In the genomic region with DNA sequence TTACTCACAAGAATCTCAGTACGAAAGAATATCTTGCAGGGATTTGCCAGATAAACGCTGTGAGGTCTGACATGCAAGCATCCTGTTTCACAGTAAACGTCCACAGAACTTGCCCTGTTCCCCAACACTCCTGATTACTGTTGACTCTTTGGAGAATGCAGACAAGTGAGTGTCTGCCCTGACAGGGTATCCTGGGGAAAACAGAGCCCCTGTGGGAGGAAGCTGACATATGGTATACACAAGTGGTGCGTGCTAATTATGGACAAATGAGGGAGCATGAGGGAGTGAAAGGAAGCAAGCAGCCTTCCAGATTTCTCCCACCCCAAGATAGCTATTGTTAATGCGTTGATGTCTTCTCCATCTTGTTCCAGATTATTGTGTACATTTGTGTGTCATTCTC, we compare ENCODE assay signal across 17 mouse cellular contexts.
DNase-seq lines count a peak whose midpoint lies in the region; ATAC-seq and TF ChIP-seq lines count a peak whose summit lies in the region.
"Had no signal": no experiment of that assay in that cellular context is flagged by ENCODE, and none has a peak within 500 bp of the region (broad histone marks: within the 10 kb centered on the region; RNA-seq: fewer than 3 reads in every experiment).

No protein-coding gene starts in this region.

- no peak for TF ChIP-seq CTCF in forebrain, postnatal 0 days (IDR thresholded peaks at IDR 0.05; ENCODE audit: low read depth)

- H3K4me2 ChIP-seq in forebrain, postnatal 0 days (ENCODE audit: low read depth) = no peak overlapping the region
- H3K4me2 ChIP-seq in forebrain, embryonic 16.5 days (ENCODE audit: low read length) = no peak overlapping the region
- H3K4me2 ChIP-seq: heart, embryonic 12.5 days; midbrain, embryonic 11.5 days; neural tube, embryonic 13.5 days had no signal

- H3K9me3 ChIP-seq in forebrain, postnatal 0 days (ENCODE audit: low read length) = no peaks in the 10 kb centered on the region
- H3K9me3 ChIP-seq in forebrain, embryonic 16.5 days (ENCODE audit: control insufficient read depth, low read length) = no peaks in the 10 kb centered on the region
- H3K9me3 ChIP-seq: heart, embryonic 12.5 days; neural tube, embryonic 13.5 days had no signal

- H3K27ac ChIP-seq in forebrain, postnatal 0 days (ENCODE audit: low read depth, low read length) = no peak overlapping the region
- no peak overlapping the region for H3K27ac ChIP-seq in forebrain, embryonic 16.5 days (ENCODE audit: low read length)
- H3K27ac ChIP-seq: macrophage; neural tube, embryonic 13.5 days had no signal

- H3K9ac ChIP-seq in forebrain, postnatal 0 days = no peak overlapping the region
- no peak overlapping the region for H3K9ac ChIP-seq in forebrain, embryonic 16.5 days (replicated peaks; ENCODE audit: low read depth, low read length)
- H3K9ac ChIP-seq: heart, embryonic 12.5 days; neural tube, embryonic 13.5 days had no signal

- no peak overlapping the region for H3K4me3 ChIP-seq in forebrain, postnatal 0 days (ENCODE audit: low read depth, low read length)
- H3K4me3 ChIP-seq in forebrain, embryonic 16.5 days (replicated peaks; ENCODE audit: low read length) = no peak overlapping the region
- H3K4me3 ChIP-seq: heart, embryonic 12.5 days; neural tube, embryonic 13.5 days had no signal

- H3K4me1 ChIP-seq in forebrain, postnatal 0 days (ENCODE audit: insufficient read depth) = 0 out of 2 replicates have a peak, but pooled peaks cover 3% of the 10 kb centered on the region
- peaks cover 3% of the 10 kb centered on the region for H3K4me1 ChIP-seq in forebrain, embryonic 16.5 days (replicated peaks; ENCODE audit: control insufficient read depth, insufficient read depth, low read length)
- H3K4me1 ChIP-seq: neural tube, embryonic 13.5 days had no signal

- no peaks in the 10 kb centered on the region for H3K27me3 ChIP-seq in forebrain, postnatal 0 days (ENCODE audit: insufficient read depth, low read length)
- no peaks in the 10 kb centered on the region for H3K27me3 ChIP-seq in forebrain, embryonic 16.5 days (replicated peaks; ENCODE audit: control insufficient read depth, insufficient read depth, low read length)
- H3K27me3 ChIP-seq: heart, embryonic 12.5 days; neural tube, embryonic 13.5 days had no signal

- peak; percentile 25 for DNase-seq in forebrain, postnatal 0 days
- peak; percentile 59 to 67 for DNase-seq in left cerebral cortex, adult 18-20 months (ENCODE audit: low spot score in 2 of 2)
- no peak for DNase-seq in left cerebral cortex, adult 11 months (ENCODE audit: low spot score)
- DNase-seq in embryo, embryonic 11 days = peak; percentile 10
- peak; percentile 49 for DNase-seq in layer of hippocampus, adult 9-11 months
- no peak for DNase-seq in kidney, adult 8-10 months
- no peak for DNase-seq in thymus, postnatal 14 days
- DNase-seq: adrenal gland, adult 8-10 months; cerebellum, adult 18-20 months; kidney, adult 2 months; kidney, postnatal 25 days; lung, adult 18-20 months had no signal

- 44% methylated on average over 5 of the region's 5 CpGs for WGBS in forebrain, postnatal 0 days
- WGBS in forebrain, embryonic 16.5 days = 42% methylated on average over 5 of the region's 5 CpGs

- peak; percentile 36; the same call in 1 of the 2 replicates for ATAC-seq in forebrain, postnatal 0 days
- ATAC-seq in forebrain, embryonic 16.5 days = no peak

- H3K36me3 ChIP-seq in forebrain, postnatal 0 days (ENCODE audit: insufficient read depth) = no peaks in the 10 kb centered on the region
- H3K36me3 ChIP-seq in forebrain, embryonic 16.5 days (ENCODE audit: control insufficient read depth, insufficient read depth) = no peaks in the 10 kb centered on the region
- H3K36me3 ChIP-seq: heart, embryonic 12.5 days; neural tube, embryonic 13.5 days had no signal

Comparison
In these comparisons a context has a peak if more than half of its experiments do, and no peak if none do; other contexts are left out.
1. DNase-seq: peak in forebrain, postnatal 0 days (single experiment), left cerebral cortex, adult 18-20 months (2 of 2), embryo, embryonic 11 days (single experiment) and layer of hippocampus, adult 9-11 months (single experiment); none in left cerebral cortex, adult 11 months (single experiment), kidney, adult 8-10 months (0 of 2) and thymus, postnatal 14 days (single experiment).